Mouse (Mus musculus) monocyte, adult 5-6 weeks (primary cell): ENCODE data around the gene Pde9a. TPM values are rescaled to one million over a fixed set of nuclear protein-coding genes. Genes with fewer than 3 reads are reported as not detected.
"Not testable (repeated sequence)": the region's sequence is repeated elsewhere in the genome, so short reads cannot be mapped to it uniquely, and the experiment has no call there.

Source experiments
- ATAC-seq: fragments of 153-309, 156-312 bp; replicated peaks from 2 replicates; pipeline ENCODE4 v1.8.0; 2017; ENCODE audit warnings: mild to moderate bottlenecking; ENCODE audit not compliant: low TSS enrichment, insufficient number of reproducible peaks, severe bottlenecking, poor library complexity, low FRiP score
- total RNA-seq: library from RNA; stranded (forward); fragments of 200-1000, 200-491, 200-594 nt; gene quantifications from 3 replicates; pipeline ENCODE4 v1.2.3, GENCODE M21; 2017

Gene Pde9a
- not detected in 3 replicates for total RNA-seq

GRCm38 (mm10) chr17:31385671-31386665 is at the start of gene Pde9a:
TSS of gene Pde9a (plus strand) at chr17:31386210.
- ATAC-seq = no peak

- ATAC-seq = no peak
Observed at GRCm38 (mm10) chr17:31339769-31340168, 46.2 kb upstream of the Pde9a start.

GRCm38 (mm10) chr17:31342191-31342590 is 43.8 kb upstream of the Pde9a start:
- ATAC-seq = no peak

- ATAC-seq = peak; percentile 73
Observed at GRCm38 (mm10) chr17:31344172-31344801, 41.7 kb upstream of the Pde9a start.

- no peak for ATAC-seq
Observed at GRCm38 (mm10) chr17:31344816-31345215, 41.2 kb upstream of the Pde9a start.

- no peak for ATAC-seq
Observed at GRCm38 (mm10) chr17:31348129-31348528, 37.9 kb upstream of the Pde9a start.

- ATAC-seq = no peak
Observed at GRCm38 (mm10) chr17:31349388-31349787, 36.6 kb upstream of the Pde9a start.

- ATAC-seq = no peak
Observed at GRCm38 (mm10) chr17:31351984-31352383, 34.0 kb upstream of the Pde9a start.

GRCm38 (mm10) chr17:31353255-31353654 is 32.8 kb upstream of the Pde9a start:
- ATAC-seq = no peak

GRCm38 (mm10) chr17:31354684-31355083 is 31.3 kb upstream of the Pde9a start:
- not testable (repeated sequence) for ATAC-seq

GRCm38 (mm10) chr17:31355792-31356502 is 30.1 kb upstream of the Pde9a start:
- no peak for ATAC-seq

- no peak for ATAC-seq
Observed at GRCm38 (mm10) chr17:31360582-31360981, 25.4 kb upstream of the Pde9a start.

GRCm38 (mm10) chr17:31365586-31366166 is 20.3 kb upstream of the Pde9a start:
- ATAC-seq = no peak

- no peak for ATAC-seq
Observed at GRCm38 (mm10) chr17:31370221-31370620, 15.8 kb upstream of the Pde9a start.

GRCm38 (mm10) chr17:31370931-31371330 is 15.1 kb upstream of the Pde9a start:
- no peak for ATAC-seq

GRCm38 (mm10) chr17:31377961-31378360 is 8.0 kb upstream of the Pde9a start:
- 0 out of 2 replicates have a peak, but pooled peaks have one; percentile 53 for ATAC-seq

GRCm38 (mm10) chr17:31378361-31378761 is 7.6 kb upstream of the Pde9a start:
- no peak for ATAC-seq

GRCm38 (mm10) chr17:31379086-31379485 is 6.9 kb upstream of the Pde9a start:
- ATAC-seq = no peak

GRCm38 (mm10) chr17:31379863-31380262 is 6.1 kb upstream of the Pde9a start:
- no peak for ATAC-seq
